Mouse (Mus musculus): ENCODE results near the gene Heca.

DNA sequence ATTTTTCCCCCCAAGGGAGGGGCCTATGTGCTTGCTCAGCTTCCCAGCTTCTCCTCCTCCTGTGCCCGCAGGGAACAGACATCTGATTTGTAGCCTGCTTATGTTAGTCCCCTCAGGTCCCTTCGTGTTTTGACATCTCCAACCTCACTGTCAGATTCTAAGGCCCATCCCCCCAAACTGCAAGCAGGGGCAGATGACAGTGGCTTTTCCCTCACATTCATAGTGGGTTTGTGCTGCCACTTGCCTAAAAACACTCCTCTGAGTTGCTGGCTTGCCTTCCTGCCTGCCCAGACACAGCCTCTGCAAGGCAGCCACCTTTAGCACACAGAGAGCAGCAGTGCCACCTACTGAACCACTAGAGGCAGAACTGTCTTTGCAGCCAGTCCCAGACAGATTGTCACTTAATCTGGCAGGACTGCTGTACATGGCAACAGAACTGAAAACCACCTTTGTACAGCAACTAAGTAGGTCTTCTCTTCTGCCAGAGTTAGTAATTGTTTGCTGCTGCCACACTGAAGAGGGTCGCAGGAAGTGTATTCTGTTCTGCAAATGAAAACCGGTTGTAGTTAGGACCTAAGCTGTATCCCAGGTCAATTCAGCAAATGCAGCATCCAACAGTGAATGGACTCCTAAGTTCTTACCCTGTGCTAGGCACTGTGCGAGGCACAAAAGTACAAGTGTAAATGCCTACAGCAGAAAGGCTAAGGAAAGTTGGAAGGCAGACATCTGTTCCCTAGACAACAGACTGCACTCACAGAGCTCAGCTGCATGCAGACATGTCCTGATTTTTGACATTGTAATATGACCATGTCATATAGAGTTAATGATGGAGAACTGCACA lies 77.8 kb downstream of the Heca start:
- TF ChIP-seq POLR2A (IDR thresholded peaks at IDR 0.05; ENCODE audit: low read depth, low read length) (no peak), CTCF (conservative IDR thresholded peaks at IDR 0.05 in 1 of 2, IDR thresholded peaks at IDR 0.05 in 1 of 2; ENCODE audit: low read depth in 2 of 2, low read length in 2 of 2) (peak; percentile 51 to 98; a peak in 3 of 4 replicates), KAT2A (IDR thresholded peaks at IDR 0.05; ENCODE audit: insufficient replicate concordance, low read length) (no peak), MAZ (IDR thresholded peaks at IDR 0.05; ENCODE audit: low read depth, low read length) (no peak), ETS1 (conservative IDR thresholded peaks at IDR 0.05; ENCODE audit: low read depth, low read length) (no peak; the same call in 1 of the 2 replicates), NRF1 (IDR thresholded peaks at IDR 0.05; ENCODE audit: low read depth, low read length) (peak; percentile 30; the same call in 1 of the 2 replicates), SIN3A (IDR thresholded peaks at IDR 0.05; ENCODE audit: low read length) (peak; percentile 66; the same call in 1 of the 2 replicates)
